Mouse (Mus musculus) adrenal gland, postnatal 36 days (tissue): ENCODE results near the gene Sh2b2. TPM values are rescaled to one million over a fixed set of nuclear protein-coding genes. Genes with fewer than 3 reads are reported as not detected.

Experiments used
- DNase-seq, 2 experiments: peaks; one replicate each; pipeline ENCODE4 v3.0.0; 2021; ENCODE audit warnings: mixed read lengths in 1 of 2
- total RNA-seq, 2 experiments: library from RNA; stranded (reverse); gene quantifications; 2 replicates each; pipeline ENCODE4 v1.2.3; 2021

Gene Sh2b2
- total RNA-seq, 2 experiments from 2014 or later: 19.7 to 21.0 TPM

DNA sequence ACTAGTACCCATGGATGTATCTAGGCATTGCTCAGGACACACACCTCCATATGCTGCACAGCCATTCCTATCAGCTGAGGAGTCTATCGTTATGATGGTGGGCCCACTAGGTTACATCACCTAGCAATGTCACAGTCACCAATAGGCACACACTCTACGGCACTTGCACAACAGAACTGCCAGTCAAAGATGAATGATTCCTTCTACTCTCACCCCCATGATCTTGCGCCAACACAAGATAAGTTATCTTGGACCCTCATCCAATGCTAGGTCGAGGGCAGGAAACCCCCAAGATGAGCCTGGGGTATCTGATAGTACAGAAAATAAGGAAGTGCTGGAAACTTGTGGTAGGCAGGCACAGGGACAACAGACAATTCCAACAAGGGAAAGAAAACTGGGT is 63.5 kb downstream of the Sh2b2 start:
- no peak for DNase-seq

DNA sequence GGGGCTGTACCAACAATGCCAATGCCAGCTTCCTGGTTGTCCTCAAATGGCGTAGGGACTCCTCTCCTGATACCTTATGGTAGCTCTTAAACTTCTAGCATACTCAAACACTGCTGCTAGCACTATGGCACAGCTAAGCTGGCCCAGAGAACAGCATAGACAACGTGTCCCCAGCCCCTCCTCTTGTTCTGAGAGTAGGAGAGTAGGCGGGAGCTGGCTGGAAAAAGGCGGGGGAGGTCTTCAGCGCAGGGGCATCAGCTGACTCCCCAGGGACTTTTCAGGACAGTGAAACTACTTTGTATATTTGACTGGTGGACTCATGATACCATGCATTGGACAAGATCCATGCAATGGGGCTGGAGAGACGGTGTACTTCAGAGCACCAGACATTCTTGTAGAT is 64.3 kb downstream of the Sh2b2 start:
- DNase-seq: no peak

DNA sequence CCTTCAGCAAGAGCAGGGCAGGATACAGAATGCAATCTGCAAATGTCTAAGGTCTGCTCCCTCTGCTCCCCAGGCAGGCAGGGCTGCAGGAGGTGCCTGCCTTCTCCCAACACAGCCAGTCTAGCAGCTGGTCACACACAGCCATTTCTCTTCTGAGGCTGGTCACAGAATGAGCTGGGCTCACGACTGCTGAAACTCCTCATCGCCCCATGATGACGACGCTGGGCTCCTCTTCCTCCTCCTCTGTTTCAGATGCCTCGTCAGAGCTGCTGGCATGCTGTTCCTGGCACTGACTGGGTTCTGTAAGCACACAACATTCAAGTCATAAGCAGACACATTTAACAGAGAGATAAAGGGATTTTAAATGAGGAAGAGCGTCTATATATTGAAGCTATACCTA is 65.2 kb downstream of the Sh2b2 start:
- DNase-seq: no peak

- DNase-seq: no peak
Observed at GRCm38 (mm10) chr5:136179594-136179993, 66.8 kb downstream of the Sh2b2 start.

DNA sequence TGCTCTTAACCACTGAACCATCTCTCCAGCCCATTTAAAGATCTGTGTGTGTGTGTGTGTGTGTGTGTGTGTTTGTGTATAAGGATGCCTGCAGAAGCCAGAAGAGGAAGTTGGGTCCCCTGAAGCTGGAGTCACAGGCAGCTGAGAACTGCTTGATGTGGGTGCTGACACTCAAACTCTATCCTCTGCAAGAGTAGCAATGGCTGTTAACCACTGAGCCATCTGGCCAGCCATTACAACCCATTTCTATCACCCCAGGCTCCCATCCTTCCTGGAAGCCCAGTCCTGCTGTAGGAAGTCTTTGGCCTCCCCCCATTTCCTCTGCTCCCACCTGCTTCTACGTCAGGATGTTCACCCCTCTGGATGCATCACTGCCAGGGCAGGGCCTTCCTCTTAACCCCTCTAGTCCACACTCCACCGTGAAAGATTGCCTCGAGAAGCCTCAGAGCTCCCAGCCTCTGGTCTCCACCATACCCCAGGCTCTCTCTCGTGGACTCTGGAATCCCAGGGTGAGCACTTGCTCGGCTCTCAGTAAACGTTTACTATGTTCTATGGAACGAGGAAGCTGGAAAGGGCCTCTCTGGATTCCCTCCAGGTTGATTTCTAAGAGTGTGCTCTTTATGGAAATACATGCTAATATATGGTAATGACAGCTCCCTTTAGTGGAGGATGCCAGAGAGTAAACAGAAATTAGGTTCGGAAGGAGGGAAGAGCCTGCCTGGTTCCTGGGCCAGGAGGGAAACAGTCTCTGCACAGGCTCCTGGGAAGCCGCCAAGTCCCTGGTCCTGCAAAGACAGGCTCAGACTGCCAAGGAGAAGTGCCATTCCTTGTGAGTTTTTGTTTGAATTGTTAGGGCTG is 72.5 kb downstream of the Sh2b2 start:
- DNase-seq: peak; percentile 20 to 52

GRCm38 (mm10) chr5:136172939-136173338 is 73.4 kb downstream of the Sh2b2 start:
- DNase-seq: no peak

- DNase-seq: no peak
Observed at GRCm38 (mm10) chr5:136171363-136172341, 74.7 kb downstream of the Sh2b2 start.

DNA sequence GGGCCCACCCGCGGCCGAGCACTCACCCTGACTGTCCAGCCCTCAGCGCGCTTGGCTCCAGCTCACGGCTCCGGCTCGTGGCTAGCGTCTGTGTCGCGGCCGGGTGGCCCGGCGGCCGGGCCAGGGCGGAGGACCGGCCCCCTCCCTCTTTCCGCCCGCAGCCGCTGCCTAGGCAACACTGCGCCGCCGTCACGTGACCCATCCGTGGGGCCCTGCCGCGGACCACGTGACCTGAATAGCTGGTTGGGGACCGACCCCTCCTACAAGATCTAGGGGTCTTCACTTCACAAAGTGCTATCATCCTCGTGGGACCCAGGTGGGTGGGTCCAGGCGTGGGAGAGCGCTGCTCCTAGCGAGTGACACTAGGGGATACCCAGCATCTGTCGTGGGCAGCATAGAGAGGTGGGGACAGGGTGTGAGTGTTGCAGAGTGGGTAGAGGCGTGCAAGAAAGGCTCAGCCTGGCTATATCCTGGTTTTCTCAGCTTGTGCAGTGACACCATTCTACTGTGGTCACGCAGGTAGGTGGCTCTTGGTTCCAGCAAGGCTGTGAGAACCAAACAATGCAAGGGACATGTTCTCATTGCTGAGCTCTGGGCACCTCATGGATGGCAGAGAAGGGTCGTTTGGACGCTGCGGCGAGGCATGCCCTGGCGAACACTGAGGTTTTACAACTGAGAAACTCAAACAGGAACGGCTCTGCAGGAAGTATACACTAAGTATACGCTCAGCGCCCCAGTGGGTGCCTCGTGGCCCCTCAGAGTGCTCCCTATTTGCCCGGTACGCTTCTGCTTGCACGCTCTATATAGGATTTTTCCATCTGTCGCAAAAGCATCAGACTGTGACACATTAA is 75.6 kb downstream of the Sh2b2 start, which contains the start of gene Orai2:
Gene Orai2 (minus strand): TSS at position 202 of the 851 bp plus-strand sequence.
- DNase-seq: peak; percentile 77 to 88

DNA sequence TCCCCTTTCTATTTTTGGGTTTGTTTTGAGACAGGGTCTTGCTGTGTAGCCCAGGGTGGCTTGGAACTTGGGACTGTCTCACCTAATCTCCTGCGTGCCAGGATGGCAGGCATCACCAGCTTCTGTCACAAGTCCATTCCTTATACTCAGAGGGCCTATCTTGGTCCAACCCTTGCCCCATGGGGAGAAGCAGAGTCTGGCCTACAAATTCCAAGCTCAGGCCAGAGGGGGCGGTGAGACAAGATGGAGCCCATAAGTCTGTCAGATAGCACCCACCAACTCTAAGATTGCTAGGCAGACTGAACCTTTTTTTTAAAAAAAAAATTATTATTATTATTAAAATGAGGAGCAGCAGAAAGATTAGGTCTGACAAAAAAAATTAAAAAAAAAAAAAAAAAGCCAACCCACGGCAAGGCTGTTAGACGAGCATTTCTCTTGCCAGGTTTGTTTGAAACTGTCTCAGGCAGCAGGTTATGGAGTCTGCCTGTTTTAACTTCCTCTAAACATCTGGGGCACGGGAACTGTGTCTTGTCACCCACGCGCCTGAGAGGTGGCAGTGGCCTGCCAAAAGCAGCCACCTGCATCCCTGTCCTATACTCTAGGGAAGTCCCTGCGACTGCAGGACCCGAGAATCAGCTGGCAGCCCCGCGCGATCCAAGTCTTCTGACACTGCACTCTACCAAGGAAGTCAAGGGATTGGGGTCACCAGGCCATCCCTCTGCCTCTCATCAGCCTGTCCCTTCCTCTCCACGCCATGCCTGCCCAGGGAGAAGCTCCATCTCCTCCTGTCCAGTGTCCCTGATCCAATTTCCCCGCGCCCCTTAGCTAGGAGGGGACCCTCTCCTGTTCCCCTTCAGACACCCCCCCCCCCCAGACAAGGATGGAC is 76.5 kb downstream of the Sh2b2 start:
- peak; percentile 17 to 44 for DNase-seq

Other genes with a start within 250 kb of the Sh2b2 start
- 1 to 10 TPM; 5.3 to 6.8 TPM for gene Upk3b, start 208.1 kb downstream of the Sh2b2 start, total RNA-seq
- gene Upk3bl, start 192.1 kb downstream of the Sh2b2 start, total RNA-seq: not detected
- gene Rasa4, start 162.6 kb downstream of the Sh2b2 start, total RNA-seq: 10 to 100 TPM; 11.2 to 11.9 TPM
- 10 to 100 TPM; 69.3 to 96.9 TPM for gene Polr2j, start 129.9 kb downstream of the Sh2b2 start, total RNA-seq
- gene Lrwd1, start 110.5 kb downstream of the Sh2b2 start, total RNA-seq: 10 to 100 TPM in 1 of 2 experiments, 1 to 10 TPM in 1; 9.6 to 11.5 TPM
- gene Alkbh4, start 110.4 kb downstream of the Sh2b2 start, total RNA-seq: 1 to 10 TPM; 6.8 to 7.5 TPM
- gene Orai2, start 75.8 kb downstream of the Sh2b2 start, total RNA-seq: 1 to 10 TPM; 2.8 to 3.0 TPM
- 10 to 100 TPM; 36.2 to 46.0 TPM for gene Prkrip1, start 47.6 kb downstream of the Sh2b2 start, total RNA-seq